Mouse (Mus musculus) forebrain, postnatal 0 days (tissue): ENCODE results near the gene Wnt11. TPM values are rescaled to one million over a fixed set of nuclear protein-coding genes. Genes with fewer than 3 reads are reported as not detected.

ENCODE experiments used
- ATAC-seq: fragments of 200-750 bp; cut with Nextera tagmentation; 2 replicates; pipeline ENCODE4 v1.8.0; 2017; ENCODE audit warnings: mild to moderate bottlenecking, moderate library complexity
- DNase-seq: peaks from one replicate; pipeline ENCODE4 v3.0.0-alpha.2; 2015
- H3K27ac ChIP-seq: fragments of 300-500 bp; sonication (generic); 2 replicates; pipeline ENCODE4 v1.5.1; 2014; ENCODE audit warnings: low read depth, mild to moderate bottlenecking, antibody characterized with exemption, low read length, moderate library complexity, mixed read lengths
- H3K27me3 ChIP-seq: fragments of 300-500 bp; sonication (generic); 2 replicates; pipeline ENCODE4 v1.6.1; 2014; ENCODE audit warnings: mild to moderate bottlenecking, low read length, mixed read lengths; ENCODE audit not compliant: insufficient read depth
- H3K36me3 ChIP-seq: fragments of 300-500 bp; sonication (generic); 2 replicates; pipeline ENCODE4 v1.6.1; 2014; ENCODE audit warnings: mild to moderate bottlenecking, moderate library complexity; ENCODE audit not compliant: insufficient read depth
- H3K4me1 ChIP-seq: fragments of 300-500 bp; sonication (generic); 2 replicates; pipeline ENCODE4 v1.6.1; 2014; ENCODE audit warnings: antibody characterized with exemption; ENCODE audit not compliant: insufficient read depth
- H3K4me2 ChIP-seq: fragments of 300-500 bp; sonication (generic); 2 replicates; pipeline ENCODE4 v1.6.1; 2014; ENCODE audit warnings: low read depth, mild to moderate bottlenecking, moderate library complexity
- H3K4me3 ChIP-seq: fragments of 300-500 bp; sonication (generic); 2 replicates; pipeline ENCODE4 v1.5.1; 2014; ENCODE audit warnings: low read depth, low read length, mixed read lengths
- H3K9ac ChIP-seq: fragments of 300-500 bp; sonication (generic); 2 replicates; pipeline ENCODE4 v1.6.1; 2014; ENCODE audit warnings: mild to moderate bottlenecking
- H3K9me3 ChIP-seq: fragments of 300-500 bp; sonication (generic); 2 replicates; pipeline ENCODE4 v1.6.1; 2016; ENCODE audit warnings: low read length
- CTCF ChIP-seq: sonication (generic); IDR thresholded peaks from 2 replicates; pipeline ENCODE4 v1.5.1; 2016; ENCODE audit warnings: antibody characterized with exemption, control low read depth, low read depth
- WGBS: fragments of 180-500 bp; shearing (Covaris S2); extraction: QIAGEN DNeasy Blood & Tissue Kit; methylation state at CpG from one replicate; pipeline ENCODE4 v1.1.7; 2014; 5-methylcytosine and 5-hydroxymethylcytosine counted together
- polyA plus RNA-seq: library from polyadenylated mRNA; unstranded; fragments of >200 nt; fragmentation: Nextera tagmentation; extraction: Ambion mirVana; gene quantifications from 2 replicates; pipeline ENCODE4 v1.2.1, GENCODE M21; 2015
- total RNA-seq: library from RNA; depleted of rRNA; stranded (reverse); fragments of >200 nt; gene quantifications from 2 replicates; pipeline ENCODE4 v1.2.3, GENCODE M21; 2014

The Wnt11 gene
- total and polyA plus RNA-seq, 2 experiments from 2014 or later, result 1.1 to 3.3 TPM

- no peak overlapping the region for H3K4me3 ChIP-seq
- no peak for TF ChIP-seq CTCF
- no peaks in the 10 kb centered on the region for H3K4me1 ChIP-seq
- H3K4me2 ChIP-seq, result no peak overlapping the region
- 93% methylated on average over 5 of the region's 5 CpGs for WGBS
- ATAC-seq (no peak), DNase-seq (no peak)
- no peaks in the 10 kb centered on the region for H3K36me3 ChIP-seq
- no peaks in the 10 kb centered on the region for H3K27me3 ChIP-seq
- H3K9me3 ChIP-seq, result no peaks in the 10 kb centered on the region
- no peak overlapping the region for H3K27ac ChIP-seq
- H3K9ac ChIP-seq, result no peak overlapping the region
These were observed 39.3 kb upstream of the Wnt11 start for GRCm38 (mm10) chr7:98795637-98796036.

- no peaks in the 10 kb centered on the region for H3K36me3 ChIP-seq
- no peak for TF ChIP-seq CTCF
- H3K4me3 ChIP-seq, result no peak overlapping the region
- no peak overlapping the region for H3K9ac ChIP-seq
- no peaks in the 10 kb centered on the region for H3K9me3 ChIP-seq
- ATAC-seq (no peak), DNase-seq (no peak)
- H3K4me2 ChIP-seq, result no peak overlapping the region
- WGBS, result 43% methylated on average over 5 of the region's 5 CpGs
- H3K27me3 ChIP-seq, result no peaks in the 10 kb centered on the region
- H3K4me1 ChIP-seq, result no peaks in the 10 kb centered on the region
- no peak overlapping the region for H3K27ac ChIP-seq
These were observed 37.4 kb upstream of the Wnt11 start for GRCm38 (mm10) chr7:98797347-98798133.

- Histone ChIP-seq H3K27ac (no peak overlapping the region), H3K4me1 (no peaks in the 10 kb centered on the region)
- WGBS, result 35% methylated on average over 3 of the region's 3 CpGs
These were observed 36.8 kb upstream of the Wnt11 start for GRCm38 (mm10) chr7:98798134-98798417.

GRCm38 (mm10) chr7:98800435-98800834 lies 34.5 kb upstream of the Wnt11 start:
- DNase-seq (no peak), ATAC-seq (no peak)
- Histone ChIP-seq H3K9me3 (no peaks in the 10 kb centered on the region), H3K4me1 (no peaks in the 10 kb centered on the region), H3K27me3 (no peaks in the 10 kb centered on the region), H3K27ac (no peak overlapping the region), H3K4me2 (no peak overlapping the region), H3K9ac (no peak overlapping the region), H3K4me3 (no peak overlapping the region), H3K36me3 (no peaks in the 10 kb centered on the region)
- 73% methylated on average over 8 of the region's 8 CpGs for WGBS
- no peak for TF ChIP-seq CTCF

More at GRCm38 (mm10) chr7:98798134-98798417, 36.8 kb upstream of the Wnt11 start:
- Histone ChIP-seq H3K36me3 (no peaks in the 10 kb centered on the region), H3K4me3 (no peak overlapping the region), H3K9me3 (no peaks in the 10 kb centered on the region), H3K9ac (no peak overlapping the region), H3K4me2 (no peak overlapping the region), H3K27me3 (no peaks in the 10 kb centered on the region)
- ATAC-seq (no peak), DNase-seq (no peak)
- TF ChIP-seq CTCF, result no peak

GRCm38 (mm10) chr7:98801086-98801485 lies 33.8 kb upstream of the Wnt11 start:
- Histone ChIP-seq H3K9ac (no peak overlapping the region), H3K36me3 (no peaks in the 10 kb centered on the region), H3K27me3 (no peaks in the 10 kb centered on the region), H3K27ac (no peak overlapping the region), H3K9me3 (no peaks in the 10 kb centered on the region), H3K4me2 (no peak overlapping the region), H3K4me3 (no peak overlapping the region), H3K4me1 (no peaks in the 10 kb centered on the region)
- no peak for TF ChIP-seq CTCF
- DNase-seq (no peak), ATAC-seq (no peak)
- 48% methylated on average over 7 of the region's 7 CpGs for WGBS

- H3K9ac ChIP-seq, result no peak overlapping the region
- H3K4me1 ChIP-seq, result no peaks in the 10 kb centered on the region
- H3K4me2 ChIP-seq, result no peak overlapping the region
- no peak for DNase-seq
- ATAC-seq, result no peak
- no peak overlapping the region for H3K27ac ChIP-seq
- no peaks in the 10 kb centered on the region for H3K36me3 ChIP-seq
- 82% methylated on average over 9 of the region's 9 CpGs for WGBS
- H3K9me3 ChIP-seq, result no peaks in the 10 kb centered on the region
- H3K27me3 ChIP-seq, result no peaks in the 10 kb centered on the region
- TF ChIP-seq CTCF, result no peak
- H3K4me3 ChIP-seq, result no peak overlapping the region
These were observed 31.7 kb upstream of the Wnt11 start for GRCm38 (mm10) chr7:98803181-98803580.

GRCm38 (mm10) chr7:98804841-98805772 lies 29.8 kb upstream of the Wnt11 start:
- Histone ChIP-seq H3K36me3 (no peaks in the 10 kb centered on the region), H3K27ac (no peak overlapping the region), H3K4me3 (no peak overlapping the region), H3K27me3 (no peaks in the 10 kb centered on the region), H3K4me2 (no peak overlapping the region), H3K4me1 (no peaks in the 10 kb centered on the region), H3K9me3 (no peaks in the 10 kb centered on the region), H3K9ac (no peak overlapping the region)
- DNase-seq (peak; percentile 22), ATAC-seq (peak; percentile 50)
- TF ChIP-seq CTCF, result no peak
- 46% methylated on average over 12 of the region's 12 CpGs for WGBS
